Mouse (Mus musculus): ENCODE measurements around the gene Tmem104.

- no peak for TF ChIP-seq POLR2A (IDR thresholded peaks at IDR 0.05; ENCODE audit: insufficient read depth, low read depth, low read length)
- TF ChIP-seq CTCF (IDR thresholded peaks at IDR 0.05; ENCODE audit: insufficient read depth, low read depth, low read length): no peak
Observed at GRCm38 (mm10) chr11:115219685-115220084, 32.4 kb downstream of the Tmem104 start.
